Mouse (Mus musculus) forebrain, embryonic 11.5 days (tissue): ENCODE data around the gene Slc6a8. TPM values are rescaled to one million over a fixed set of nuclear protein-coding genes. Genes with fewer than 3 reads are reported as not detected.

Source experiments
- ATAC-seq: fragments of 200-750 bp; cut with Nextera tagmentation; replicated peaks from 2 replicates; pipeline ENCODE4 v1.8.0; 2017; ENCODE audit warnings: moderate TSS enrichment; ENCODE audit not compliant: low FRiP score
- DNase-seq: peaks from one replicate; pipeline ENCODE4 v3.0.0-alpha.2; 2017; ENCODE audit warnings: low spot score
- H3K27ac ChIP-seq: fragments of 300-500 bp; sonication (generic); 2 replicates; pipeline ENCODE4 v1.5.1; 2014; ENCODE audit warnings: low read depth, low read length
- H3K27me3 ChIP-seq: fragments of 300-500 bp; sonication (generic); 2 replicates; pipeline ENCODE4 v1.6.1; 2014; ENCODE audit warnings: mild to moderate bottlenecking, low read length, mixed read lengths; ENCODE audit not compliant: control insufficient read depth, insufficient read depth
- H3K36me3 ChIP-seq: fragments of 300-500 bp; sonication (generic); 2 replicates; pipeline ENCODE4 v1.6.1; 2014; ENCODE audit warnings: mild to moderate bottlenecking, low read length, moderate library complexity, mixed read lengths; ENCODE audit not compliant: control insufficient read depth, insufficient read depth
- H3K4me1 ChIP-seq: fragments of 300-500 bp; sonication (generic); replicated peaks from 2 replicates; pipeline ENCODE4 v1.6.1; 2014; ENCODE audit warnings: low read length, mixed read lengths; ENCODE audit not compliant: control insufficient read depth, insufficient read depth
- H3K4me2 ChIP-seq: fragments of 300-500 bp; sonication (generic); 2 replicates; pipeline ENCODE4 v1.6.1; 2014; ENCODE audit warnings: low read depth, mild to moderate bottlenecking, low read length, moderate library complexity, mixed read lengths; ENCODE audit not compliant: severe bottlenecking
- H3K4me3 ChIP-seq: fragments of 300-500 bp; sonication (generic); 2 replicates; pipeline ENCODE4 v1.5.1; 2014; ENCODE audit warnings: low read depth, low read length
- H3K9ac ChIP-seq: fragments of 300-500 bp; sonication (generic); 2 replicates; pipeline ENCODE4 v1.6.1; 2014; ENCODE audit warnings: low read length
- H3K9me3 ChIP-seq: fragments of 300-500 bp; sonication (generic); 2 replicates; pipeline ENCODE4 v1.6.1; 2016; ENCODE audit warnings: low read length, mixed read lengths; ENCODE audit not compliant: control insufficient read depth
- WGBS: fragments of 180-500 bp; shearing (Covaris S2); extraction: QIAGEN DNeasy Blood & Tissue Kit; methylation state at CpG from one replicate; pipeline ENCODE4 v1.1.7; 2014; 5-methylcytosine and 5-hydroxymethylcytosine counted together
- polyA plus RNA-seq: library from polyadenylated mRNA; unstranded; fragments of >200 nt; fragmentation: Nextera tagmentation; extraction: Ambion mirVana; gene quantifications from 2 replicates; pipeline ENCODE4 v1.2.1, GENCODE M21; 2014

Gene Slc6a8
- polyA plus RNA-seq, 1 experiment from 2014 or later, result 7.5 TPM

GRCm38 (mm10) chrX:73653392-73653791, 19.6 kb upstream of the Slc6a8 start:
- Histone ChIP-seq H3K27me3 (no peaks in the 10 kb centered on the region), H3K36me3 (no peaks in the 10 kb centered on the region), H3K4me1 (no peaks in the 10 kb centered on the region), H3K4me3 (no peak overlapping the region), H3K9me3 (no peaks in the 10 kb centered on the region), H3K27ac (no peak overlapping the region), H3K9ac (no peak overlapping the region), H3K4me2 (no peak overlapping the region)
- 86% methylated on average over 6 of the region's 6 CpGs for WGBS
- no peak for DNase-seq
- no peak for ATAC-seq

- H3K27me3 ChIP-seq, result no peaks in the 10 kb centered on the region
- DNase-seq, result peak; percentile 78
- H3K36me3 ChIP-seq, result no peaks in the 10 kb centered on the region
- H3K9ac ChIP-seq, result no peak overlapping the region
- ATAC-seq, result peak; percentile 49; the same call in 1 of the 2 replicates
- WGBS, result 11% methylated on average over 6 of the region's 6 CpGs
- H3K4me1 ChIP-seq, result no peaks in the 10 kb centered on the region
- H3K4me3 ChIP-seq, result no peak overlapping the region
- no peaks in the 10 kb centered on the region for H3K9me3 ChIP-seq
- H3K27ac ChIP-seq, result no peak overlapping the region
- H3K4me2 ChIP-seq, result no peak overlapping the region
Measured at GRCm38 (mm10) chrX:73654177-73654576, 18.8 kb upstream of the Slc6a8 start.

GRCm38 (mm10) chrX:73655529-73655928, 17.4 kb upstream of the Slc6a8 start:
- WGBS, result 68% methylated on average over 3 of the region's 3 CpGs

GRCm38 (mm10) chrX:73658391-73658790, 14.6 kb upstream of the Slc6a8 start:
- Histone ChIP-seq H3K4me2 (no peak overlapping the region), H3K9ac (no peak overlapping the region), H3K27me3 (no peaks in the 10 kb centered on the region), H3K4me3 (no peak overlapping the region), H3K27ac (no peak overlapping the region), H3K36me3 (no peaks in the 10 kb centered on the region), H3K4me1 (no peaks in the 10 kb centered on the region), H3K9me3 (no peaks in the 10 kb centered on the region)
- DNase-seq, result no peak
- WGBS, result 52% methylated on average over 7 of the region's 7 CpGs
- no peak for ATAC-seq

More at GRCm38 (mm10) chrX:73655529-73655928, 17.4 kb upstream of the Slc6a8 start:
- Histone ChIP-seq H3K9ac (no peak overlapping the region), H3K4me3 (no peak overlapping the region), H3K4me1 (no peaks in the 10 kb centered on the region), H3K4me2 (no peak overlapping the region), H3K9me3 (no peaks in the 10 kb centered on the region), H3K27me3 (no peaks in the 10 kb centered on the region), H3K36me3 (no peaks in the 10 kb centered on the region), H3K27ac (no peak overlapping the region)
- DNase-seq, result no peak
- ATAC-seq, result no peak

- peak; percentile 28 for ATAC-seq
- WGBS, result 60% methylated on average over 13 of the region's 13 CpGs
- H3K36me3 ChIP-seq, result no peaks in the 10 kb centered on the region
- H3K9me3 ChIP-seq, result no peaks in the 10 kb centered on the region
- H3K27me3 ChIP-seq, result no peaks in the 10 kb centered on the region
- no peak overlapping the region for H3K27ac ChIP-seq
- H3K9ac ChIP-seq, result no peak overlapping the region
- no peak for DNase-seq
- H3K4me3 ChIP-seq, result peak overlapping the region; percentile 44
- no peaks in the 10 kb centered on the region for H3K4me1 ChIP-seq
- peak overlapping the region; percentile 65 for H3K4me2 ChIP-seq
Measured at GRCm38 (mm10) chrX:73658936-73659574, 13.9 kb upstream of the Slc6a8 start.

GRCm38 (mm10) chrX:73659575-73660283, 13.2 kb upstream of the Slc6a8 start, which contains the start of gene Pnck:
Pnck (minus strand) TSS chrX:73660117.
- peak within 1 kb of the TSS; percentile 65 for H3K4me2 ChIP-seq
- ATAC-seq (peak; percentile 63), DNase-seq (peak; percentile 71)
- H3K36me3 ChIP-seq, result no peaks in the 10 kb centered on the region
- no peaks in the 10 kb centered on the region for H3K9me3 ChIP-seq
- 20% methylated on average over 40 of the region's 57 CpGs for WGBS
- no peaks in the 10 kb centered on the region for H3K27me3 ChIP-seq
- H3K27ac ChIP-seq, result no peak within 1 kb of the TSS
- peak within 1 kb of the TSS; percentile 44 for H3K4me3 ChIP-seq
- no peaks in the 10 kb centered on the region for H3K4me1 ChIP-seq
- H3K9ac ChIP-seq, result peak within 1 kb of the TSS; percentile 59

- no peaks in the 10 kb centered on the region for H3K36me3 ChIP-seq
- peak overlapping the region; percentile 65 for H3K4me2 ChIP-seq
- H3K27ac ChIP-seq, result no peak overlapping the region
- no peaks in the 10 kb centered on the region for H3K27me3 ChIP-seq
- peak overlapping the region; percentile 59 for H3K9ac ChIP-seq
- ATAC-seq (no peak), DNase-seq (no peak)
- peak overlapping the region; percentile 44 for H3K4me3 ChIP-seq
- H3K4me1 ChIP-seq, result no peaks in the 10 kb centered on the region
- 60% methylated on average over 2 of the region's 3 CpGs for WGBS
- H3K9me3 ChIP-seq, result no peaks in the 10 kb centered on the region
Measured at GRCm38 (mm10) chrX:73660284-73660665, 12.7 kb upstream of the Slc6a8 start.

GRCm38 (mm10) chrX:73663143-73663542, 9.8 kb upstream of the Slc6a8 start:
- DNase-seq (no peak), ATAC-seq (no peak)
- no peak overlapping the region for H3K27ac ChIP-seq
- no peaks in the 10 kb centered on the region for H3K4me1 ChIP-seq
- H3K4me2 ChIP-seq, result no peak overlapping the region
- H3K27me3 ChIP-seq, result no peaks in the 10 kb centered on the region
- no peaks in the 10 kb centered on the region for H3K36me3 ChIP-seq
- H3K9ac ChIP-seq, result no peak overlapping the region
- no peak overlapping the region for H3K4me3 ChIP-seq
- no peaks in the 10 kb centered on the region for H3K9me3 ChIP-seq

- H3K27ac ChIP-seq, result no peak overlapping the region
- peak; percentile 71 for ATAC-seq
- H3K36me3 ChIP-seq, result no peaks in the 10 kb centered on the region
- peak; percentile 71 for DNase-seq
- no peaks in the 10 kb centered on the region for H3K9me3 ChIP-seq
- 44% methylated on average over 3 of the region's 4 CpGs for WGBS
- H3K4me3 ChIP-seq, result no peak overlapping the region
- no peaks in the 10 kb centered on the region for H3K27me3 ChIP-seq
- no peak overlapping the region for H3K9ac ChIP-seq
- H3K4me2 ChIP-seq, result no peak overlapping the region
- no peaks in the 10 kb centered on the region for H3K4me1 ChIP-seq
Measured at GRCm38 (mm10) chrX:73672031-73672431, 919 bp upstream of the Slc6a8 start.
